Mouse (Mus musculus): ENCODE data around the gene Slc25a48. TPM values are rescaled to one million over a fixed set of nuclear protein-coding genes. Genes with fewer than 3 reads are reported as not detected.
A peak's percentile ranks its signal among the peaks of the same experiment; 100 is the strongest.

Gene Slc25a48
- 1 to 10 TPM; 2.3 to 2.8 TPM for total RNA-seq (2021)
- long read RNA-seq, experiment 1, partial matches to known transcripts = 0 of 1 reads
- long read RNA-seq, experiment 1, other reads (novel, unspliced or antisense) = 1 of 1 reads
- long read RNA-seq, experiment 2, partial matches to known transcripts = 0 of 1 reads
- long read RNA-seq, experiment 2, other reads (novel, unspliced or antisense) = 1 of 1 reads

DNA sequence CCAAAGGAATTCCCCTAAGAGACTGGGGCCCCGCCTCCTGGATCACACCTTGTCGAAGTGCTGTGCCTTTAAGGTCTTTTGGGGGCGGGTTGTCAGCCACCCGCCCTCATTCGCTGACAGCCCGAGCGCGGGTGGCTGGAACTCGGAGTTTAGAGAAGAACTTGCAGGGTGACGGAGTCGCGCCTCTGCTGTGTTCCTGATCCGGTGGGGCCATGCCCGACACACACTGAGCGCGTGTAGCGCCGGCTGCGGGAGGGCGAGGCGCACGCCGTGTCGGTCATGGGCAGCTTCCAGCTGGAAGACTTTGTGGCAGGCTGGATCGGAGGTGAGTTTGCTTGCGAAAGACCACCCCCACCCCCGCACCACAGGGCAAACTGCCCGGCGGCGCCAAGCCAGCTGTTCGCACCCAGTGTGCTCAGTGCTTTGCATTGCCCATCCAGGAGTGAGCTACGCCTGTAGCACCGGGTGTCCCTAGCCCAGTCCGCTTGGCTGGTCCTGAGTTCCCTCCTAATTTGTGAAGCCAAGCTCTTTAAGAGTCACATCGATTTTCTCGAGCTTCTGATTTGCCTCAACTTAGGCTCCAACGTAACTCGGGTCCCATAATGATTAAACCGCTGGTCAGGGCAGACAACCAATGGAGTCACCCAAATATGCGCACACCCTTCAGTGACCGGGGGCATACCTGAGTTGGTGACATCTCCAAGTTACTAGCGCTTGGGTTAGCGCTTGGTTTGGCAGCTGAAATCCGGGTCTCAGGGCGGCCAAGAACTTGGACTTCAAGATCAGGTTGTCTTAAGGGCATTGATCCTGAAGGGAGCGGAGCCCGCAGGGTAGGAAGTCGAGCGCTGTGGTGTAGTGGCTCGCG lies at the start of gene Slc25a48:
Gene Slc25a48, plus strand, starts transcription at position 145 of the 865 bp plus-strand sequence.
- peak; percentile 28 to 70 for DNase-seq

DNA sequence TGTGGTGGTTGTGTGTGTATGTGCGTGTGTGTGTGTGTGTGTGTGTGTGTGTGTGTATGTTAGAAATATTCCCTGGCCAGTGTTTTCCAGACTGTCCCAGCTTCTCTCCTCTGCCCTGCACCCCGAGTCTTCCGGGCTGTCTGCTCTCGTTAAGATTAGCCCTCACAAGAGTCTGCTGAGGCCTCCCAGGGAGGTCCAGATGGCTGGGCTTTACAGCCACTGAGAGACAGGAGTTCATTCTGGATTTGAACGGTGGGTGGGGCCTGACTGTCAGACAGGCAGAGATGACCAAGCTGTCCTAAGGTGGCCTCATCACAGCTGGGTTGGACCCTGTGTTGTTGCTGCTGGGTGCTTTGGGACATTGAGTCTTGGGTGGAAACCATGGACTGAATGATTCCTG lies 40.6 kb upstream of the Slc25a48 start:
- no peak for DNase-seq

GRCm38 (mm10) chr13:56401186-56401585 lies 37.0 kb upstream of the Slc25a48 start:
- DNase-seq = no peak

DNA sequence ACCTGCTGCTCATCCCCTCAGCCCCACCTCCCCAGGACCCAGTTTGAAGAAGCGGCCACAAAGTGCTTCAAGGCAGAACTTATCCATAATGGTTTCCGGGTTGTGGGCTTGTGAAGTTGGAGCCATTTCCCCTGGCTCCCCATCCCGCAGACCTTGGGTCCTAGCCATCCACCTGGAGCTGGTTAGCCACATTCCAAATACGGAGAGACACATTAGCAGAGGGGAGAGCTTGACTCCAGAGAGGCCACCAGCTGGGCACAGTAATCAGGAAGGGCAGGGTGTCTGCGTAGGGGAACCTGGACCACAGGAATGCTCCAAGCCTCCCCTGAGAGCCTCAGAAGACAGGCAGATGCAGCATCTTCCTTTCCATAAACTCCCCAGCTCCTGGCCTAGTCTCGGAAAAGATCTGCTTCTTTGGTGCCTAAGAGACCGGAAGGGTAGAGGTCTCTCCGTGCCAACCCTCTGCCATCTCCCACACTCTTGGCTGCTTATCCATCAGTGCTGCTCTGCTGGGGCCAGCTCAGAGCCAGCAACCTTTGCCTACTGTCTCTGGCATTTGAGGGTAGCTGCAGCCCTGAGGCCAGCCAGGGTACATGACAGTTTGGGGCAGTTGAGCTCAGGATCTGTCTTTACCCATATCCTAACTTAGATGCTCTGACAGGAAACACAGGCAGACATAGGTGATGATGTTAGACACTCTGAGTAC lies 34.6 kb upstream of the Slc25a48 start:
- DNase-seq = no peak

- no peak for DNase-seq
Measured at GRCm38 (mm10) chr13:56404511-56405140, 33.5 kb upstream of the Slc25a48 start.

DNA sequence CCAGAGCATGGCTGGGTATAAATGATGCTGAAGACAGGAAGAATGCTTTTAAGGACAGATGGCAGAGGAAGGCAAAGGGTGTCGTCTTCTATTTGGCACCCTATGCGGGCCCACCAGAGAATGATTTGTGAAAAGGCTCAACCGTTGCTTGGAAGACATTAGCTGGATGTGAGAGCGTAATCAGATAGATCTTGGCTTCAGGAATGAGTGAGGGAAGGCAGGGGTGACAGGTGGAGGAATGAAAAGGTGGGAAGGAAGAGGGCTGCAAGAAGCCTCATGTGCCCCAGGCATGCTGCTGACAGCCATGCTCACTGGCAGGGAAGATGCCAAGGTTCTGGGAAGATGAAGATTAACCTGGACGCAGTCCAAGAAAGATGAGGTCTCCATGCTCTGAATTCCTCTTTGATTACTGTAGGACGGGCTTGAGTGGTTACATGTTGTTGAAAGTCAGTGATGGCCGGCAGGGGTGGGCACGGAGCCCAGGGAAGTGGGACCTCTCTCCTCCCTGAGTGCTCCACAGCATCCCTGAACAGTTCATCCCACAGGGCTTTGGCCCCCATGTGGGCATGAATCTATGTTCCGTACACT lies 25.8 kb upstream of the Slc25a48 start:
- no peak for DNase-seq

GRCm38 (mm10) chr13:56418685-56419483 lies 19.3 kb upstream of the Slc25a48 start:
- no peak for DNase-seq

GRCm38 (mm10) chr13:56419538-56419937 lies 18.6 kb upstream of the Slc25a48 start:
- DNase-seq = no peak

GRCm38 (mm10) chr13:56422072-56422723 lies 16.0 kb upstream of the Slc25a48 start:
- peak; percentile 56 to 70 for DNase-seq

DNA sequence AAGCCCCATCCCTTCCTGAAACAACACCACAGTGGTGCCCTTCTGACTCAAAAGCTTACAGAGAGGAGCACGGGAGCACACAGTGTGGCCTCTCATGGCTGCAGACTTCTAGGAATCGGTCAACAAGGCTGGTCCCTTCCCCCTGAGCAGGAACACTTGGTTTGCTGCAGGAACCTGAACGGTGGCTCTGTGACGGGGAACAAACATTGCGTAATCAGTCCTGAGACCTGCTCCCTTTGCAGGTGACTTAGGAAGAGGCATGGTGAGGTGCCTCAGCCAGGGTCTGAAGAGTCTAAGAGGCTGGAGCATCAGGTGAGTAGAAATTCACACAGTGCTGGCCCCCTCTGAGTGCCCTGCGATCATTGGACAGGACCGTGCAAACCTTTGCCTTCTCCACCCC lies 12.2 kb upstream of the Slc25a48 start:
- no peak for DNase-seq

DNA sequence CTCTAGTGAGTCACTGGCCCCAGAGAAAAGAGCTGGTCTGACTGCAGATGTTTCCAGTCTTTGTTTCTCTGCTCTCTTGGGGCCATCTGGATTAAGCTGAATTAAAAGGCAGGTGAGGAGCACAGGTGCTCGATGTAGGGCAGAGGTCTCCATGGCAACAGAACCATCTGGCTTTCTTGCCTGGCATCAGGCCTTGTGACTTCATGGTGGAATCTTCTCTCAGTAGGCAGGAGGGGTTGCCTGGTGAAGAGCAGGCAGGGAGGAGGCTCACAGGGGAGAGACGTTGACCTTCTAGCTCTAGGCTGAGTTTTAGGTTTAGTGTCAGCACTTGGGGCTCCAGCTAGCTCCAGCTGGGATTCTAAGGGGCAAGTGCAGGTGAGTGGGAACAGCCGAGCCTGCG lies 11.8 kb upstream of the Slc25a48 start, which contains the start of gene Gm3045:
Gene Gm3045, plus strand, starts transcription at position 230 of the 400 bp plus-strand sequence.
- no peak for DNase-seq

- DNase-seq = peak; percentile 68 to 78
Measured at GRCm38 (mm10) chr13:56428724-56429500, 9.2 kb upstream of the Slc25a48 start.

DNA sequence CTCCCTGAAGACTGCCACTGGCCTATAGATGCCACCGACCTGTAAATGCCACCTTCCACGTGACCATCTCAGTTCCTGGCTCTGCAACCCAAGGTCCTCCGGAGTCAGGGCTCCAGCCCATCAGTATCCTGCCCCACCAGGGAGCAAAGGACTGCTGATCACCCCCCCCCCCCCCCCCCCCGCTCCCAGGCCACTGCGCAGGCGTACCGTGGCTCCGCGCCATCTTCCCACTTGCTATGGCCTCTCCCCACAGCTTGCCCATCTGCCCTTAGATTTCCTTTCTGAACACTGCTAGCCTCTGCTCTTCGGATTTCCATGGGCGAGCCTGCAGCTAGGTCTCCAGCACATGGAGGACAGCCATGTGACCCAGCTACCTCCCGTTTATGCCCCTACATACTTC lies 5.7 kb upstream of the Slc25a48 start:
- no peak for DNase-seq

- peak; percentile 45 to 63 for DNase-seq
Measured at GRCm38 (mm10) chr13:56433466-56433865, 4.7 kb upstream of the Slc25a48 start.

DNA sequence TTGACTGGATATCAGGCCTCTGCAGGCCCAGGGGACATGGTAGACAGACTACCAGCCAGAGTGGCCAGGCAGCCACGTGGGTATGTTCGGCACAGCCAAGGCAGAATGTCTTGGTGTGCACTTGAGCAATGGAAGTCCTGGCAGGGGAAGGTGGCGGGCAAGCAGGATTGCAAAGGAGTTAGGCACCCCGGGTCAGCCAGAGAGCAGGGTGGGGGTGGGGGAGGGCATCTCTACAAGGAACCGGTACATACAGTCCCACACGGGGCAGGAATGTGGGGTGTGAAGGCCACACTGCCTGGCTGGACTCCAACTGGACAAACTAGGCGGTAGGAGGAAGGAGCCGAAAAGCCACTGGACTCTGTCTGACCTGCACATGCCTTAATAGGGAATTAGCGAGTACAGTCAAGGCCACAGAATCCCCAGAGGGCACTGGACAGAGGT lies 3.8 kb upstream of the Slc25a48 start:
- peak; percentile 31 to 67 for DNase-seq

GRCm38 (mm10) chr13:56435615-56436287 lies 2.4 kb upstream of the Slc25a48 start:
- no peak for DNase-seq

GRCm38 (mm10) chr13:56443411-56443810 lies 5.3 kb downstream of the Slc25a48 start:
- DNase-seq = no peak

GRCm38 (mm10) chr13:56444112-56444511 lies 6.0 kb downstream of the Slc25a48 start:
- DNase-seq = no peak

- DNase-seq = no peak
Measured at GRCm38 (mm10) chr13:56444996-56445395, 6.8 kb downstream of the Slc25a48 start.
